Mouse (Mus musculus): ENCODE measurements around the gene Osbpl9.

DNA sequence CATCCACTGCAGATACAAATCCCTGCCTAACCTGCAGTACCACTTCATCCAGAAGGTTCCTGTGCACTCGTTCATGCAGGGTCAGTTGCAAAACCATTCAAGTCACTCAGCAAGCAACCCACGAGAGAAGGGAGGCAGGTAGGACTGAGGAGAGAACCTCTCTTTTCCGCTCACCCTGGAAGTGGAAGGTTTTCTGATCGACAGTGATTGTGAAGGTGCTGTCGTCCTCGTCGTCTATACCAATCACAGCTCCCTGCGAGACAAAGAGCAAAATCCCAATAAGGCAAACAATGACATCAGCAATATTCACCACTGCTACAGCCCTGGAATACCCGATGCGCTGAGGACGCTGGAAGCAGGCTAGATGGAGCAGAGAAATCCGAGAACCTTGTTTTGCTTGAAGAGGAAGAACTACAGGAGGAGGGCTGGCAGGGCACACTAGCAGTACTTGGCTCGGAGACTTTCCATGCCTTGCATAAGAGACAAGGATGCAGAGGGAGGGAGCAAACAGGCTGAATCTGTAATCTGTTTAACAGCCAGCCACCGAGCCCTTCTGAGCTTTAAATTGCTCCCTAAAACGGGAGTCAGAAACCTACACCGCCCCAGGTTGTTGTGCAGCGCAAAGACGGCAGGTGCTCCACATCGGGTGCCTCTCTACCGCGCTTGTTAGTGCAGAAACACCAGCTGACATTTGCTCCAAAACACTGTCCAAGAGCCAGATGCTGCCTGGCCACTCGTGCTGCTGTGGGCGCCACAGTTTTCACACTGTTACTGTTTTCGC, 45.4 kb downstream of the Osbpl9 start:
- TF ChIP-seq POLR2A (IDR thresholded peaks at IDR 0.05; ENCODE audit: insufficient read depth, low read depth, low read length) (no peak), CTCF (IDR thresholded peaks at IDR 0.05) (no peak), EP300 (IDR thresholded peaks at IDR 0.05; ENCODE audit: insufficient read depth, low read depth, low read length) (no peak)
